1 mouse cellular context compared by ENCODE assay signal in genomic region chr5:30927945-30928529, GRCm38 (mm10).
TF ChIP-seq lines count a peak whose summit lies in the region.

No protein-coding gene starts in this region.

TF ChIP-seq in MEL, 35 proteins besides CTCF, POLR2A, EP300 and RAD21 (continued from another document):
- no peak for TF ChIP-seq RCOR1 (IDR thresholded peaks at IDR 0.05; ENCODE audit: low read depth, low read length)
- TF ChIP-seq BHLHE40 (IDR thresholded peaks at IDR 0.05; ENCODE audit: borderline replicate concordance, low read depth, low read length), result no peak
- TF ChIP-seq SMC3 (IDR thresholded peaks at IDR 0.05; ENCODE audit: low read depth, low read length), result no peak
- TF ChIP-seq KAT2A (conservative IDR thresholded peaks at IDR 0.05; ENCODE audit: low read depth, low read length), result peak; percentile 62
- TF ChIP-seq JUND (IDR thresholded peaks at IDR 0.05; ENCODE audit: low read depth, low read length), result no peak
- no peak for TF ChIP-seq UBTF (IDR thresholded peaks at IDR 0.05; ENCODE audit: borderline replicate concordance, insufficient read depth, low read depth, low read length)
- TF ChIP-seq MAX (IDR thresholded peaks at IDR 0.05; ENCODE audit: low read length), result no peak
- TF ChIP-seq E2F4 (IDR thresholded peaks at IDR 0.05; ENCODE audit: borderline replicate concordance, low read depth, low read length), result no peak
- no peak for TF ChIP-seq USF2 (IDR thresholded peaks at IDR 0.05; ENCODE audit: borderline replicate concordance in 1 of 2, insufficient read depth in 1 of 2, low read depth in 1 of 2, low read length in 2 of 2)
- no peak for TF ChIP-seq CHD1 (IDR thresholded peaks at IDR 0.05; ENCODE audit: low read depth, low read length)
- no peak for TF ChIP-seq MEF2A (IDR thresholded peaks at IDR 0.05; ENCODE audit: extremely low read depth, insufficient replicate concordance, low read depth, low read length, poor library complexity, severe bottlenecking)
- 0 out of 2 replicates have a peak, but pooled peaks have one; percentile 34 for TF ChIP-seq MYC (IDR thresholded peaks at IDR 0.05; ENCODE audit: low read depth, low read length)
- no peak for TF ChIP-seq SIN3A (IDR thresholded peaks at IDR 0.05; ENCODE audit: low read length)
- no peak for TF ChIP-seq TCF12 (IDR thresholded peaks at IDR 0.05; ENCODE audit: low read depth, low read length)
- TF ChIP-seq HCFC1 (IDR thresholded peaks at IDR 0.05; ENCODE audit: low read depth, low read length), result peak; percentile 92
